Comparison of ENCODE assay signal across 9 mouse cellular contexts in the genomic region with DNA sequence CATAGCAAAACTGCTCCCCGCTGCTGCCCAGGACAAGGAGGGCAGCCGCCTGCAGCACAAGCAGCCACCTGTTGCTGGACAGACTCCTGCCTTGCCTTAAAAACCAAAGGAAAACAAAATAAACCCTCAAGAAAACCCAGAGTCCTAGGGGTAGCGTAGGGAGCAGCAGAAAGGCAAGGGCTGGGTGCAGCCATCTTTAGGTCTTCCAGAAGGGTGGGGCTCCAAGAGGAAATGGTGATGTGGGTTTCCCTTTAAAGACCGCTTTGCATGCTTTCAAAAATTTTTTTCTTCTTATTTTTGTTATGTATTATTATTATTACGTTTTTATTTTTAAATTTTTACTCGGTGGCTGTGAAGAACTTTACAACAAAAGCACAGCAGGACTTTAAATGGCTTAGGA.
DNase-seq lines count a peak whose midpoint lies in the region; ATAC-seq and TF ChIP-seq lines count a peak whose summit lies in the region.
"Had no signal": no experiment of that assay in that cellular context is flagged by ENCODE, and none has a peak within 500 bp of the region (broad histone marks: within the 10 kb centered on the region; RNA-seq: fewer than 3 reads in every experiment).

No protein-coding gene starts in this region.

- peak overlapping the region; percentile 53 for H3K4me3 ChIP-seq in hindbrain, embryonic 10.5 days
- H3K4me3 ChIP-seq in liver, postnatal 0 days (ENCODE audit: low read depth, low read length) = no peak overlapping the region

- H3K4me2 ChIP-seq in liver, postnatal 0 days (ENCODE audit: low read depth, low read length) = peak overlapping the region; percentile 69

- H3K9ac ChIP-seq in liver, postnatal 0 days (replicated peaks) = no peak overlapping the region

- H3K36me3 ChIP-seq in hindbrain, embryonic 10.5 days = no peaks in the 10 kb centered on the region
- H3K36me3 ChIP-seq in liver, postnatal 0 days (replicated peaks; ENCODE audit: insufficient read depth, low read length) = no peaks in the 10 kb centered on the region

- peaks cover 44% of the 10 kb centered on the region for H3K27me3 ChIP-seq in hindbrain, embryonic 10.5 days (ENCODE audit: insufficient read depth, poor library complexity, severe bottlenecking)
- H3K27me3 ChIP-seq in liver, postnatal 0 days (ENCODE audit: insufficient read depth, low read length) = no peaks in the 10 kb centered on the region

- TF ChIP-seq CTCF in liver, postnatal 0 days (IDR thresholded peaks at IDR 0.05; ENCODE audit: low read depth) = no peak

- 30% methylated on average over 6 of the region's 6 CpGs for WGBS in hindbrain, embryonic 10.5 days
- 45% methylated on average over 6 of the region's 6 CpGs for WGBS in liver, postnatal 0 days (ENCODE audit: insufficient replicate concordance)

- no peaks in the 10 kb centered on the region for H3K9me3 ChIP-seq in hindbrain, embryonic 10.5 days
- no peaks in the 10 kb centered on the region for H3K9me3 ChIP-seq in liver, postnatal 0 days (ENCODE audit: low read length)

- no peak for ATAC-seq in liver, postnatal 0 days

- peaks cover 48% of the 10 kb centered on the region for H3K4me1 ChIP-seq in hindbrain, embryonic 10.5 days (replicated peaks)
- H3K4me1 ChIP-seq in liver, postnatal 0 days (ENCODE audit: insufficient read depth) = no peaks in the 10 kb centered on the region

- peak; percentile 8 to 12 for DNase-seq in cerebellum, postnatal 25 days
- no peak for DNase-seq in cerebellum, adult 9-11 months
- peak; percentile 43 for DNase-seq in CD4-positive helper T cell, adult 2 months (ENCODE audit: low read depth, low spot score)
- no peak for DNase-seq in hindbrain, embryonic 10.5 days (ENCODE audit: low spot score)
- no peak for DNase-seq in liver, postnatal 0 days
- DNase-seq in natural killer cell, adult 2 months (ENCODE audit: low spot score in 2 of 2) = no peak
- no peak for DNase-seq in spleen, adult 12 weeks (ENCODE audit: low spot score)
- no peak for DNase-seq in kidney, adult 11 months
- DNase-seq: kidney, adult 18-20 months had no signal

- no peak for TF ChIP-seq EP300 in liver, postnatal 0 days (IDR thresholded peaks at IDR 0.05; ENCODE audit: low read depth)

- H3K27ac ChIP-seq in hindbrain, embryonic 10.5 days = peak overlapping the region; percentile 79; the same call in 1 of the 2 replicates
- H3K27ac ChIP-seq in liver, postnatal 0 days (ENCODE audit: low read depth) = no peak overlapping the region

Comparison
In these comparisons a context has a peak if more than half of its experiments do, and no peak if none do; other contexts are left out.
1. DNase-seq: peak in cerebellum, postnatal 25 days (2 of 2) and CD4-positive helper T cell, adult 2 months (single experiment); none in cerebellum, adult 9-11 months (single experiment), hindbrain, embryonic 10.5 days (single experiment), liver, postnatal 0 days (single experiment), natural killer cell, adult 2 months (0 of 2), spleen, adult 12 weeks (single experiment) and kidney, adult 11 months (single experiment).